Mouse (Mus musculus) E14TG2a.4 (cell line): Measurements from ENCODE around the gene 4930404N11Rik.

Source experiments
- CTCF ChIP-seq: conservative IDR thresholded peaks from 2 replicates; pipeline ENCODE4 v1.5.1; 2014; ENCODE audit warnings: low read length
- NANOG ChIP-seq: IDR thresholded peaks from 2 replicates; pipeline ENCODE4 v1.6.1; 2014; ENCODE audit warnings: borderline replicate concordance, low read length, mixed read lengths
- POU5F1 ChIP-seq: IDR thresholded peaks from 2 replicates; pipeline ENCODE4 v1.6.1; 2014; ENCODE audit warnings: low read length, borderline replicate concordance

DNA sequence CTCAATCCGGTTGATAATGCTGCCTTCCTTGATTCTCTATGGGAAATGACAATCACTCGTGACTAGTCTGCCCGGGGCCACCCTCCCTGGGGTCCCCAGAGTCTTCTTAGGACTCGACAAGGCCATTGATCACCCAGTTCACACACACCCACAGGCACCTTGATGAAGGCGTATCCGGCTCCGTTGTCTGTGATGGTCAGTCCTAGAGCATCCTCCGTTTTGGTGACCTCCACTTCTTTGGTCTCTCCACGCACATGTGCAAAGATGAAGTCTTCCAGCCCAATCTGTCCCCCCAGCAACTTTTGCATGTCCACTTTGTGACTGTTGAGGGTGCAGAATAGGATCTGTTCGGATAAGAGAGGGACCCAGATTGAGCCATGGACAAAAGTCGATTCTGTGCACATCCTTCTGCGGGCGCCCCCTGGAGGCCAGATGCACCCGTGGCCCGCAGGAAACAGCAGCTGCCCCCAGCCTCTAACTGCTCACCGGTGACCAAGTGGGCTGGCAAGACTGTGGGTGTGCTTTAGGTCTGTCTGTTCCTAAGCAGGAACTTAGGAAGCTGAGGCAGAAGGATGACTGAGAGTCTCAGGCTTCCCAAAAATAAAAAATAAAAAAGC is 24.2 kb downstream of the 4930404N11Rik start:
- TF ChIP-seq CTCF (peak; percentile 88), POU5F1 (no peak), NANOG (no peak)
